Comparison of ENCODE assay signal across 10 mouse cellular contexts in the genomic region with DNA sequence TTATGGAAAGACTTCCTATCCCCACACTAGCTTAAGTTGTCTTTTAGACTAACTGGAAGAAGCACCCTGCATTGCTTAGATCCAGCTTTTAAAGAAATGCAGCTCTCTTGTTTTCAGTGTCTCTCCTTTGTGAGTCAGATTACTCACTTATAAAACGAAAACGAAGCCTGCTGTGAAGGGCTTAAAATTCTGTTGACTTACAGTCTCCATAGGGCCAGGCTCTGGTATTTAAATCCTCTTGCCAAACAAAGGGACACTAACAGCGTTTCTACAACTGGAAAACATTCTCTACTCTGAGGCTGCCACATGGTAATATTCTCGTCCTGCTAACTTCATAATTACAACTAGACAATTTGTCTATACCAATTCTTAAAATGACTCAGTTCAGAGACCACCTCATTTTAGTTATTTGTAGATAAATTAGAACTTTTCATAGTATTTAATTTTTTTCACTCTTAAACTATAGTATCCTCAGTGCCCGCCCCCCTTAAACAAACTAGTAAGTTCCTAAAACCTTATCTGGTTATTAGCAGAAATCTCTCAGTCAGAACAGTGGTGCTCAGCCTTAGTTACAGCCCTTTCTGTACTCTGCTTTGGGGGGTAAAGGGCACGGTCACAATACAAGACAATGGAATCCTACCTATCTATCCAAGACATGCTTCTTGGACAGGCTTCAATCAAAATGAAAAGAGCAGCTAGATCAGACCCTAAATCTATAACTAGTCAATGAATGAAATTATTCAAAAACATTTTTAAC.
A peak's percentile ranks its signal among the peaks of the same experiment; 100 is the strongest.
DNase-seq lines count a peak whose midpoint lies in the region; ATAC-seq and TF ChIP-seq lines count a peak whose summit lies in the region.
"Had no signal": no experiment of that assay in that cellular context is flagged by ENCODE, and none has a peak within 500 bp of the region (broad histone marks: within the 10 kb centered on the region; RNA-seq: fewer than 3 reads in every experiment).

No protein-coding gene starts in this region.

- no peaks in the 10 kb centered on the region for H3K9me3 ChIP-seq in heart, embryonic 11.5 days (replicated peaks; ENCODE audit: control insufficient read depth, low read length)
- H3K9me3 ChIP-seq in neural tube, embryonic 13.5 days = no peaks in the 10 kb centered on the region

- peaks cover 11% of the 10 kb centered on the region for H3K36me3 ChIP-seq in heart, adult 2 months (ENCODE audit: control insufficient read depth, insufficient read depth, low read length)
- no peaks in the 10 kb centered on the region for H3K36me3 ChIP-seq in heart, embryonic 11.5 days (ENCODE audit: control insufficient read depth, insufficient read depth, low read length)
- H3K36me3 ChIP-seq in neural tube, embryonic 13.5 days = no peaks in the 10 kb centered on the region

- DNase-seq in heart, adult 2 months = peak in 1 of 2 experiments; percentile 5
- DNase-seq in neural tube, embryonic 10.5 days (ENCODE audit: extremely low spot score, low spot score) = no peak
- DNase-seq in right cerebral cortex, postnatal 25 days = no peak
- DNase-seq: heart, postnatal 10 days; layer of hippocampus, postnatal 36 days had no signal

- no peak for TF ChIP-seq EP300 in heart, adult 2 months (IDR thresholded peaks at IDR 0.05; ENCODE audit: insufficient read depth, low read depth, low read length)

- H3K4me3 ChIP-seq in heart, adult 2 months = no peak overlapping the region
- H3K4me3 ChIP-seq in heart, embryonic 11.5 days (ENCODE audit: low read depth, low read length) = no peak overlapping the region
- H3K4me3 ChIP-seq in neural tube, embryonic 13.5 days = no peak overlapping the region
- H3K4me3 ChIP-seq in embryonic fibroblast, embryonic 13.5 days (ENCODE audit: insufficient read depth, low read length) = no peak overlapping the region
- no peak overlapping the region for H3K4me3 ChIP-seq in olfactory bulb, adult 2 months (ENCODE audit: insufficient read depth, low read depth, low read length)

- TF ChIP-seq POLR2A in heart, adult 2 months (IDR thresholded peaks at IDR 0.05; ENCODE audit: insufficient read depth, low read depth, low read length) = no peak
- TF ChIP-seq POLR2A in embryonic fibroblast, embryonic 13.5 days (IDR thresholded peaks at IDR 0.05; ENCODE audit: low read depth, low read length) = no peak
- no peak for TF ChIP-seq POLR2A in olfactory bulb, adult 2 months (IDR thresholded peaks at IDR 0.05; ENCODE audit: insufficient read depth, low read depth, low read length)

- WGBS in heart, adult 2 months = 72% methylated on average over 6 of the region's 6 CpGs
- 55% methylated on average over 6 of the region's 6 CpGs for WGBS in heart, embryonic 11.5 days (ENCODE audit: insufficient replicate concordance)
- 39% methylated on average over 6 of the region's 6 CpGs for WGBS in neural tube, embryonic 13.5 days
- 59% methylated on average over 6 of the region's 6 CpGs for WGBS in olfactory bulb, adult 2 months

- no peak overlapping the region for H3K4me2 ChIP-seq in heart, embryonic 11.5 days
- H3K4me2 ChIP-seq in neural tube, embryonic 13.5 days = no peak overlapping the region

- no peak overlapping the region for H3K9ac ChIP-seq in heart, adult 2 months (ENCODE audit: low read depth, low read length)
- H3K9ac ChIP-seq in heart, embryonic 11.5 days (ENCODE audit: low read depth, low read length) = no peak overlapping the region
- H3K9ac ChIP-seq in neural tube, embryonic 13.5 days = no peak overlapping the region

- H3K27me3 ChIP-seq in heart, adult 2 months (ENCODE audit: control insufficient read depth, insufficient read depth, low read length) = no peaks in the 10 kb centered on the region
- H3K27me3 ChIP-seq in heart, embryonic 11.5 days (ENCODE audit: control insufficient read depth, insufficient read depth, low read length) = no peaks in the 10 kb centered on the region
- H3K27me3 ChIP-seq in neural tube, embryonic 13.5 days = no peaks in the 10 kb centered on the region

- intact Hi-C loops in heart, adult 2 months (cut with DNase I) = loop anchor here (5.0 kb wide), 1 partner anchor 42 kb away; no protein-coding TSS in a partner anchor

- ATAC-seq in heart, embryonic 11.5 days (replicated peaks; ENCODE audit: insufficient number of reproducible peaks, low FRiP score, low TSS enrichment) = no peak
- ATAC-seq in neural tube, embryonic 13.5 days (ENCODE audit: low read depth) = no peak
- ATAC-seq in monocyte, adult 5-6 weeks (replicated peaks; ENCODE audit: insufficient number of reproducible peaks, low FRiP score, low TSS enrichment, poor library complexity, severe bottlenecking) = no peak

- TF ChIP-seq CTCF in heart, adult 2 months (IDR thresholded peaks at IDR 0.05) = no peak
- no peak for TF ChIP-seq CTCF in embryonic fibroblast, embryonic 13.5 days (IDR thresholded peaks at IDR 0.05; ENCODE audit: borderline replicate concordance, insufficient read depth, low read length)
- no peak for TF ChIP-seq CTCF in olfactory bulb, adult 2 months (IDR thresholded peaks at IDR 0.05; ENCODE audit: insufficient read depth, low read depth, low read length)

- H3K4me1 ChIP-seq in heart, adult 2 months (ENCODE audit: control insufficient read depth, insufficient read depth, low read length) = peaks cover 12% of the 10 kb centered on the region
- peaks cover 44% of the 10 kb centered on the region for H3K4me1 ChIP-seq in heart, embryonic 11.5 days (ENCODE audit: control insufficient read depth, insufficient read depth, low read length)
- peaks cover 8% of the 10 kb centered on the region; the same call in 1 of the 2 replicates for H3K4me1 ChIP-seq in neural tube, embryonic 13.5 days (replicated peaks)
- H3K4me1 ChIP-seq in embryonic fibroblast, embryonic 13.5 days (ENCODE audit: control insufficient read depth, insufficient read depth, low read length) = peaks cover 9% of the 10 kb centered on the region
- peaks cover 2% of the 10 kb centered on the region; the same call in 1 of the 2 replicates for H3K4me1 ChIP-seq in olfactory bulb, adult 2 months (ENCODE audit: control insufficient read depth, insufficient read depth, low read length)

- peaks cover 1% of the 10 kb centered on the region; the same call in 1 of the 2 replicates for H3K79me2 ChIP-seq in heart, adult 2 months (replicated peaks; ENCODE audit: control insufficient read depth, insufficient read depth, low read length)

- H3K27ac ChIP-seq in heart, adult 2 months = peak overlapping the region; percentile 44; the same call in 1 of the 2 replicates
- no peak overlapping the region for H3K27ac ChIP-seq in heart, embryonic 11.5 days (ENCODE audit: low read depth, low read length)
- peak overlapping the region; percentile 38; the same call in 1 of the 2 replicates for H3K27ac ChIP-seq in neural tube, embryonic 13.5 days (replicated peaks)
- H3K27ac ChIP-seq in embryonic fibroblast, embryonic 13.5 days (ENCODE audit: insufficient read depth, low read length) = peak overlapping the region; percentile 65; the same call in 1 of the 2 replicates
- 0 out of 2 replicates have a peak overlapping the region, but pooled peaks have one; percentile 26 for H3K27ac ChIP-seq in olfactory bulb, adult 2 months (ENCODE audit: insufficient read depth, low read depth, low read length)
